Mouse (Mus musculus) urinary bladder, postnatal 25 days (tissue): ENCODE results near the gene Frmd8.
"Not testable (repeated sequence)": the region's sequence is repeated elsewhere in the genome, so short reads cannot be mapped to it uniquely, and the experiment has no call there.

Experiments
- DNase-seq: peaks from one replicate; pipeline ENCODE4 v3.0.0; 2022; ENCODE audit warnings: low spot score

Frmd8 gene

DNA sequence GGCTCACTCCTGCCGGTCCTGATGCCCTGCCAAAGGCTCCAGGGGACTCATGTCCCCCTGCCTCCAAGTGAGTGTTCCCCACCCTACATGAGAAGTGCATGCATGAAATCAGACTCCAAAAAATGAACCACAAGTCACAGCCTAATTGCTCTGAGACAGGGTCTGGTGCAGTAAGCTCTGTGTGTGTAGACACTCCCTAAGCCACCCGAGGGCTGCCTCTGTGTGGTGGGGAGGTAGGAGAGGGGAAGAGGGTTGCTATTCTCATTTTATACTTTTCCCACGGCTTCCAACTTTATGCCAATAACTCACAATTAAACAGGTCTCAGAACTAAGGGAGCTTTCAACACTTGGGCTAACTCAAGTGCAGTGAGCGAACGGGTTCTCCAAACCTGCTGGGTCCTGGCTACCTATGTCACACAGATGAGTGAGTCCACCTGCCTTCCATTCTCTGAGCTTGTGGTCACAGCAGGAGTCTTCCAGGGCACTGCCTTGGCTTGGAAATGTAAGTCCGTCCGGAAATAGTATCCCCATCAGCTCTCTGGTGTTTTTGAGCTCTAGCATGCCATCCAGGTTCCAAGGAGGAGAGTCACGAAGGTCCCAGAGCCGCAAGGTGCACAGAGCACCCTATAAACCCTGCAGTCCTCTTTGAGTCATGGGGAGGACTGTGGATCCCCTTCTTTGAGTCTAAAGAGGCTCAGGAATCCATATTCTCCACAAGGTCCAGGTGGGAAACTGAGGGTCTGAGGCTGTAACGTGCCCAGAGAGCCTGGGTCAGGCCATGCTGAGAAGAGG lies 50.1 kb downstream of the Frmd8 start:
- DNase-seq, result no peak

GRCm38 (mm10) chr19:5824043-5824825 lies 50.8 kb downstream of the Frmd8 start:
- no peak for DNase-seq

- no peak for DNase-seq
Observed at GRCm38 (mm10) chr19:5823266-5823839, 51.7 kb downstream of the Frmd8 start.

DNA sequence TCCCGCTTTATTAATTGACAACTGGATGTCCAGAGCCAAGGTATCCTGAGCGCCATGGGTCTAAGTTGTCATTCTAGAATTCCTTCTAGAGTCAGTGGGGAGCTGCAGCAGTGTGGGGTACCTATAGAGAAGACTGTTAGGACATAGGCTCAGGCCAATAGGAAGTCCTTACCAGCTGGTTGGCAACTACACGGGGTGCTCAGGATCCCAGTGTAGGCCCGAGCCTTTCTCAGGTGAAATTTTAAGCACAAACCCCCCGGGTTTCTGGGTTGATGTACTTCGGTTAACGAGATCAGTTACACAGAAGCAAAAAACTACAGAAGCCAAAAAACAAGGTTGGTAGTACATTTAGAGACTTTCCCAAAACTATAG lies 52.3 kb downstream of the Frmd8 start:
- no peak for DNase-seq

- no peak for DNase-seq
Observed at GRCm38 (mm10) chr19:5822174-5822833, 52.8 kb downstream of the Frmd8 start.

GRCm38 (mm10) chr19:5821847-5822173 lies 53.3 kb downstream of the Frmd8 start:
- no peak for DNase-seq

GRCm38 (mm10) chr19:5819549-5819948 lies 55.5 kb downstream of the Frmd8 start:
- DNase-seq, result no peak

DNA sequence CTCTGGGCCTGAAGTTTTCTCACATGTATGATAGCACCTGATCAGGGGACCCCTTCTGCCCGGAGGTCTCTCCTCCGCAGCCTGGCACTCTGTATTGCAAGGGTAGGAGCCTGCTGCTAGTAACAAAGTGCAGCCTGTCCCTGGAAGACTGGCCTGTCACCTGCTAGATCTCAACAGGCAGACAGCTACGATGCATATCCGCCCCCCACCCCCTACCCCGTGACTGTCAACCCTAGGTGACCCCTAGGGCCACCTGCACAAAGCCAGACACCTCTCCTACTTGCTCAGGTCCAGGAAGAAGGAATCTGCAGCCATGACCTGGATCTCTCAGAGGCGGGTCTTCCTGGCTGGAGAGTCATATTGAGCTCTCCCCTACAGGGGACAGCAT lies 56.5 kb downstream of the Frmd8 start:
- no peak for DNase-seq

DNA sequence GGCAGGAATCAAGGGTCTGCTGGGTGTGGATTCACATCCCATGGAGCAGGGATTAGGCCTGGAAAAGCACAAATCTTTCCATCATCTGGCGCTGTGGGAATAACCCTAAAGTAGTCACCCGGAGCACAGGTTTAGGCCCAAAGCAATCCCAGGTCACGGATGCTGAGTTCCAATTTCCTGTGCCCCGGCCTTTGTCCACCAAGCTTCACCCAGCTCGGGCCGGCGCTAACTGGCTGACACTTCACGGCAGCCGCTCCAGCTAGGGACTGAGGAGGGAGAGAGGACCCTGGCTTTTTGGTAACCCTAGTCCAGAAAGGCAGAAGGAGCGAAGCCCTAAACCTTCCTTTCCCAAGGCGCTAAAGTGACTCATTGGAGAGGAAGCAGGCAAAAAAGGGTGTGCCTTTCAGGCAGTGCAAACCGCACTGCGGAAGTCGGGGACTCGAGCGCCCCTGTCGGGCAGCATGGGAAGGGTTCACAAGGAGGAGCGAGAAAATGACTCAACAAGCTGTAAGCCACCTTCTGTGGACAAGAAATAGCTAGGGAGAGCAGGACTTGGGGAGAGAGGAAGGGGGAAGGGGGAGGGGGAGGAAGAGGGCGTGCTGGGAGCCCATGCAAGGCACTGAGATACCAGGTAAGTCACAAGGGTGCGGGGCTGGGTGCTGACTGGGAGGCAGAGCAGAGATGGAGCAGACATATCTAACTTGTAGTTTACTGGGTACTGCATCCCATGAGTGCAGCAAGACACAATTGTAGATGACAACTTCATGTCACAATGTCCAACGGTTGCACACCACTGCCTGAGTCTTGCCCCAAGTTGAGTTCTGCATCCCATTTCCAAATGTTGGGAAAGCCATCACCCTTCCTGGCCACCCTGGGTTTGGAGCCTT lies 57.1 kb downstream of the Frmd8 start:
- DNase-seq, result peak; percentile 85

- DNase-seq, result no peak
Observed at GRCm38 (mm10) chr19:5815928-5816327, 59.1 kb downstream of the Frmd8 start.

GRCm38 (mm10) chr19:5815010-5815409 lies 60.1 kb downstream of the Frmd8 start:
- DNase-seq, result no peak

DNA sequence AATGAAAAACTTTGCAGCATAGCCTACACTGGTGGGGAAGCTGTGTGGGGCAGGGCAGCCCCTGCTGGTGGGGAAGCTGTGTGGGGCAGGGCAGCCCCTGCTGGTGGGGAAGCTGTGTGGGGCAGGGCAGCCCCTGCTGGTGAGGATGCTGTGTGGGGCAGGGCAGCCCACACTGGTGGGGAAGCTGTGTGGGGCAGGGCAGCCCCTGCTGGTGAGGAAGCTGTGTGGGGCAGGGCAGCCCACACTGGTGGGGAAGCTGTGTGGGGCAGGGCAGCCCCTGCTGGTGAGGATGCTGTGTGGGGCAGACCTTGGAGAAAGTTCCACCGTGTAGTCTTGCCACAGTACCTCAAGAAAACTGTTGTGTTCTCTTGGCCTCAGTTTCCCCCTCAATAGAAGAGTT lies 61.0 kb downstream of the Frmd8 start:
- not testable (repeated sequence) for DNase-seq

DNA sequence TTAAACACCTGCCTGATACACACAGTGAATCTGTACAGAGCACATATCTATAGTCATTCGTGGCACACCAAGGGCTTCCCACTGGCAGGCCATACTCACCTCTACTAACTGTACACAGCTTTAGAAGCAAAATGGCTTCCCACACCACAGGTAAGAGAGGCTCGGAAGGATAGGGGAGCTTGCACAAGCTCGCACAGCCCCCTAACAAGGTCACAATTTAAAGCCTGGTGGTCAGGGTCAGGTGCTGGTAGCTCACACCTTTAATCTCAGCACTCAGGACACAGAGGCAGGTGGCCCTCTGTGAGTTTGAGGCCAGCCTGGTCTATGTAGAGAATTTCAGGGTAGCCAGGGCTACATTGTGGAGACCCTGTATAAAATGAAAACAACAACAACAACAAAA lies 61.5 kb downstream of the Frmd8 start:
- no peak for DNase-seq

- DNase-seq, result no peak
Observed at GRCm38 (mm10) chr19:5811771-5812504, 63.1 kb downstream of the Frmd8 start.

GRCm38 (mm10) chr19:5810840-5811563 lies 64.1 kb downstream of the Frmd8 start:
- DNase-seq, result no peak

- DNase-seq, result peak; percentile 34
Observed at GRCm38 (mm10) chr19:5810103-5810839, 64.8 kb downstream of the Frmd8 start.

GRCm38 (mm10) chr19:5809712-5810089 lies 65.4 kb downstream of the Frmd8 start:
- DNase-seq, result no peak

DNA sequence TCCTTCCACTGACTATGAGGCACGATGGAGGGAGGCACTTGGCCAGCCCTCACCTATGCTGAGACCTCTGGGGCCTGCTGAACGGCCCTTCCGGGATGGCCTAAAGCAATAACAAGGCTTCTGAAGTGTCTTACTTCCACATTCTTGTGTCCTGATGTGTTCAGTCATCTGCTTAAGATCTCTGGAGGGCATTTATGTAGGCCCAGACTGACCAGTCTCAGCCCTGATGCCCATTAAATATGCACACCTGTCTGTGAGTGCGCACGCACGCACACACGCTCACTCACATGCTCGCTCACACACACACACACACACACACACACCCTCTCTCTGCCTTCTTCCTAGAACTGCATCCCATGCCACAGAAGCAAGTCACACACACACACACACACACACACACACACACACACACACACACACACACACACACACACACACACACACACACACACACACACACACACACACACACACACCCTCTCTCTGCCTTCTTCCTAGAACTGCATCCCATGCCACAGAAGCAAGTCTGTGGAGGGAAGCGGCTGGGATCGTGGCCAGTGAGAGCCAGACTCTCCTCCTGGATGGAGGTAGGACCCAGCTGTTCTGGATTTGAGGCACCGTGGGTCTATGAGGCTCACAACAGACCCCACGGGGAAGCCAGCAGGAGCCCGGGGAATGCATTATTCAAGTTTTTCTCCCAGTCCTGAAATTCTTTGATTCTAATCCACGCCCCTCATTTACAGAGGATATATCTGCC lies 65.9 kb downstream of the Frmd8 start:
- no peak for DNase-seq

GRCm38 (mm10) chr19:5807740-5808139 lies 67.3 kb downstream of the Frmd8 start:
- DNase-seq, result no peak
